Mouse (Mus musculus) liver, embryonic 11.5 days (tissue): ENCODE results near the gene Fkbp1a. TPM values are rescaled to one million over a fixed set of nuclear protein-coding genes. Genes with fewer than 3 reads are reported as not detected.

ENCODE experiments used
- ATAC-seq: fragments of 200-750 bp; cut with Nextera tagmentation; replicated peaks from 2 replicates; pipeline ENCODE4 v1.8.0; 2017; ENCODE audit warnings: moderate number of reproducible peaks, mild to moderate bottlenecking, moderate TSS enrichment, moderate library complexity; ENCODE audit not compliant: low FRiP score
- DNase-seq: peaks from one replicate; pipeline ENCODE4 v3.0.0-alpha.2; 2017; ENCODE audit warnings: low spot score
- H3K27ac ChIP-seq: fragments of 300-500 bp; sonication (generic); 2 replicates; pipeline ENCODE4 v1.5.1; 2014; ENCODE audit warnings: mild to moderate bottlenecking, low read depth, low read length, control low read depth
- H3K27me3 ChIP-seq: fragments of 300-500 bp; sonication (generic); replicated peaks from 2 replicates; pipeline ENCODE4 v1.6.1; 2014; ENCODE audit warnings: low read length, mixed read lengths; ENCODE audit not compliant: control insufficient read depth, insufficient read depth
- H3K36me3 ChIP-seq: fragments of 300-500 bp; sonication (generic); 2 replicates; pipeline ENCODE4 v1.6.1; 2014; ENCODE audit warnings: mild to moderate bottlenecking, low read length, moderate library complexity, mixed read lengths; ENCODE audit not compliant: control insufficient read depth, insufficient read depth
- H3K4me1 ChIP-seq: fragments of 300-500 bp; sonication (generic); replicated peaks from 2 replicates; pipeline ENCODE4 v1.6.1; 2014; ENCODE audit warnings: low read length, mixed read lengths; ENCODE audit not compliant: control insufficient read depth, insufficient read depth
- H3K4me2 ChIP-seq: fragments of 300-500 bp; sonication (generic); 2 replicates; pipeline ENCODE4 v1.6.1; 2014; ENCODE audit warnings: mild to moderate bottlenecking, control low read depth, moderate library complexity
- H3K4me3 ChIP-seq: fragments of 300-500 bp; sonication (generic); 2 replicates; pipeline ENCODE4 v1.5.1; 2014; ENCODE audit warnings: low read depth, low read length, control low read depth
- H3K9ac ChIP-seq: fragments of 300-500 bp; sonication (generic); 2 replicates; pipeline ENCODE4 v1.6.1; 2014; ENCODE audit warnings: low read depth, low read length, control low read depth
- H3K9me3 ChIP-seq: fragments of 300-500 bp; sonication (generic); 2 replicates; pipeline ENCODE4 v1.6.1; 2016; ENCODE audit warnings: low read length, inconsistent platforms, mixed read lengths; ENCODE audit not compliant: control insufficient read depth
- WGBS: fragments of 180-500 bp; shearing (Covaris S2); extraction: QIAGEN DNeasy Blood & Tissue Kit; methylation state at CpG from one replicate; pipeline ENCODE4 v1.1.7; 2014; 5-methylcytosine and 5-hydroxymethylcytosine counted together
- polyA plus RNA-seq: library from polyadenylated mRNA; unstranded; fragments of >200 nt; fragmentation: Nextera tagmentation; extraction: Ambion mirVana; gene quantifications from 2 replicates; pipeline ENCODE4 v1.2.1, GENCODE M21; 2014

Fkbp1a gene
- polyA plus RNA-seq, 1 experiment from 2014 or later: 455 TPM

DNA sequence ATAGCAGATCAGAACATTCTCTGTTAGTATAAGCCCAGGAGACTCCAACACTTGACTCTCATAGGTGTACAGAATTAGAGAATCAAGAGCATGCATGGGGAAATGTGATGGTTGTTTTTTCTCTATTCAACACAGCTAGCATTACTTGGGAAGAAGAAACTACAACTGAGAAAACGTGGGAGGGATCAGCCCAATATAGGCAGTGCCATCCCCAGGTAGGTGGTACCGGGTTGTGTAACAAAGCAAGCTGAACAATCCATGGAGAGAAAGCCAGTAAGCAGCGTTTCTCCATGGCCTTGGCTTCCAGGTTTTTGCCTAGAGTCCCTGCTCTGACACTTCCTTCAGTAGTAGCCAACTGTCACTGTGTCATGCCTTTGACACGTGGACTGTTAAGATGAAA, 3.6 kb upstream of the Fkbp1a start:
- ATAC-seq (no peak), DNase-seq (no peak)
- Histone ChIP-seq H3K4me1 (peaks cover 12% of the 10 kb centered on the region), H3K4me3 (no peak overlapping the region), H3K27ac (no peak overlapping the region), H3K36me3 (no peaks in the 10 kb centered on the region), H3K9ac (no peak overlapping the region), H3K9me3 (no peaks in the 10 kb centered on the region), H3K4me2 (no peak overlapping the region), H3K27me3 (no peaks in the 10 kb centered on the region)
- WGBS: 57% methylated on average over 4 of the region's 4 CpGs

GRCm38 (mm10) chr2:151543063-151543895, 996 bp downstream of the Fkbp1a start:
- Histone ChIP-seq H3K9me3 (no peaks in the 10 kb centered on the region), H3K36me3 (peaks cover 15% of the 10 kb centered on the region; the same call in 1 of the 2 replicates), H3K4me2 (peak overlapping the region; percentile 91), H3K4me3 (peak overlapping the region; percentile 94), H3K4me1 (peaks cover 25% of the 10 kb centered on the region), H3K27me3 (no peaks in the 10 kb centered on the region), H3K27ac (peak overlapping the region; percentile 91), H3K9ac (peak overlapping the region; percentile 95)
- ATAC-seq (0 out of 2 replicates have a peak, but pooled peaks have one; percentile 9), DNase-seq (no peak)
- WGBS: under 1% methylated on average over 21 of the region's 21 CpGs

DNA sequence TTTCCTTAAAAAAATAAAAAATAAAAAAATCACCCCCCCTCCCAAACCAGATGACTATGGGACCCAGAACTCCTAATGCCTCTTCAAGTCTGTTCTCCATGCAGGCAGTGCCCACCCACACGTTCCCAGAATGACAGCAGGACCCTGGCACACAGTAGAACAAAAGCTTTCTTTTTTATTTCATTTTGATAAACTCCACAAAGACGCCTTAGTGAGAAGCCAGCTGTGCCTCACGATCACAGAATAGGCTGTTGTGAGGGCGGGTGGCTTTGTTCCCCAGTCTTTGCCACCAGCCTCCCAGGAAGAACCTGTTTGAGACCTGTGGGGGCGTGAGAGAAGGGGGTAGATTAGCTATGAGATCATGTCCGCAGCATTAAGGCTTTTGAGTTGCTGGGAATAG, 2.4 kb downstream of the Fkbp1a start:
- no peak overlapping the region for H3K27ac ChIP-seq
- DNase-seq: no peak
- H3K4me2 ChIP-seq: peak overlapping the region; percentile 91
- H3K9ac ChIP-seq: no peak overlapping the region
- no peaks in the 10 kb centered on the region for H3K9me3 ChIP-seq
- H3K36me3 ChIP-seq: peaks cover 15% of the 10 kb centered on the region; the same call in 1 of the 2 replicates
- H3K27me3 ChIP-seq: no peaks in the 10 kb centered on the region
- no peak overlapping the region for H3K4me3 ChIP-seq
- no peak for ATAC-seq
- 66% methylated on average over 6 of the region's 6 CpGs for WGBS
- H3K4me1 ChIP-seq: peaks cover 25% of the 10 kb centered on the region

- H3K27me3 ChIP-seq: no peaks in the 10 kb centered on the region
- H3K36me3 ChIP-seq: peaks cover 25% of the 10 kb centered on the region; the same call in 1 of the 2 replicates
- WGBS: 93% methylated on average over 4 of the region's 4 CpGs
- DNase-seq (no peak), ATAC-seq (no peak)
- no peak overlapping the region for H3K9ac ChIP-seq
- no peaks in the 10 kb centered on the region for H3K9me3 ChIP-seq
- no peak overlapping the region for H3K4me2 ChIP-seq
- peaks cover 21% of the 10 kb centered on the region for H3K4me1 ChIP-seq
- H3K4me3 ChIP-seq: no peak overlapping the region
- H3K27ac ChIP-seq: no peak overlapping the region
Observed at GRCm38 (mm10) chr2:151546571-151546970, 4.3 kb downstream of the Fkbp1a start.

DNA sequence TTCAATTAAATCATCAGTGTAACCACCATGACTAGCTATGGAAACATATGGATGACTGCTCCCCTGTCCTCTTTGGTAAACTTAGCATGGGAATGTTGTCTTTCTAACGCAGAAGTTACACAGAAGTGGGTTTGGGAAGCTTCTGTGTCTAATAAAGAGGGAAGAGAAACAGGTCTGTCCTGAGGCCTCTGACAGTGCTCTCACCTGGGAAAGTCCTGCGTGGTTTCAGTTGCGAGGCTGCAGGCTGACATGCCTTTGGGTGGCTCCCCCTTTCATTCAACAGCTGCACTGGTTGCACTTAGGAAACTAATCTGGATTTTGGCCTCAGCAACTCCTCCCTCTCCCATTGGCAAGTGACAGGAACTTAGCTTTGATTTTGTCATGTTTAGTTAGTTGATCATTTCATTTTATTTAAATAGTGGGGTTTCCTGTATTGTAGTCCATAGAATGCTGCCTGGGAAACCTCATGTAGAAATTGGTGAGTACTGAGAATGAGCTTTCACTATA, 7.4 kb downstream of the Fkbp1a start:
- Histone ChIP-seq H3K27ac (no peak overlapping the region), H3K27me3 (no peaks in the 10 kb centered on the region), H3K36me3 (peaks cover 29% of the 10 kb centered on the region), H3K4me3 (no peak overlapping the region), H3K4me1 (peaks cover 4% of the 10 kb centered on the region), H3K4me2 (no peak overlapping the region), H3K9me3 (no peaks in the 10 kb centered on the region), H3K9ac (no peak overlapping the region)
- DNase-seq (no peak), ATAC-seq (no peak)
- 87% methylated on average over 3 of the region's 3 CpGs for WGBS

GRCm38 (mm10) chr2:151562930-151563921, 20.9 kb downstream of the Fkbp1a start:
- Histone ChIP-seq H3K27me3 (no peaks in the 10 kb centered on the region), H3K4me1 (no peaks in the 10 kb centered on the region; the same call in 1 of the 2 replicates), H3K9me3 (no peaks in the 10 kb centered on the region), H3K36me3 (peaks cover 22% of the 10 kb centered on the region), H3K4me3 (no peak overlapping the region), H3K9ac (no peak overlapping the region), H3K4me2 (no peak overlapping the region), H3K27ac (no peak overlapping the region)
- ATAC-seq: peak; percentile 25; the same call in 1 of the 2 replicates
- no peak for DNase-seq
- 78% methylated on average over 7 of the region's 7 CpGs for WGBS

DNA sequence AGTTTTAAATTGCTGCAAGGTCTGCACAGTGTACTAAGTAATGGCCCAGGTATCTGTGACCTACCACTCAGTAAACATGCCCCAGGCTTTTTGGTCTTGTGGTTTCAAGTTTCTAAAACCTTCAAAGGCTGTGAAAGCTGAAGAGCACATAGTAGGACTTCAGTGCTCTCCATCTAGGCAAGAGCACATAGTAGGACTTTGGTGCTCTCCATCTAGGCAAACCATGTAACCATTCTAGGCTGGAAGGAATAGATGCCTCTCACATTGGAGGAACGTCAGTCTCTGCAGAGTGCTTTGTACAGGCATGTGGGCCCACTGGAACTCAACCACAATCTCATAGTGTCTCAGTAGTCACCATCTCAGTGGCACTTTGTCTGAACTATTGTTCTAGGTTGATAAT, 21.7 kb downstream of the Fkbp1a start:
- Histone ChIP-seq H3K4me1 (no peaks in the 10 kb centered on the region; the same call in 1 of the 2 replicates), H3K36me3 (peaks cover 22% of the 10 kb centered on the region), H3K27me3 (no peaks in the 10 kb centered on the region), H3K9me3 (no peaks in the 10 kb centered on the region), H3K4me3 (no peak overlapping the region), H3K9ac (no peak overlapping the region), H3K4me2 (no peak overlapping the region), H3K27ac (no peak overlapping the region)
- DNase-seq (no peak), ATAC-seq (no peak)
- 74% methylated on average over 1 of the region's 1 CpGs for WGBS

GRCm38 (mm10) chr2:151564986-151565385, 22.7 kb downstream of the Fkbp1a start:
- Histone ChIP-seq H3K4me1 (no peaks in the 10 kb centered on the region; the same call in 1 of the 2 replicates), H3K9me3 (no peaks in the 10 kb centered on the region), H3K27me3 (no peaks in the 10 kb centered on the region), H3K27ac (no peak overlapping the region), H3K4me2 (no peak overlapping the region), H3K4me3 (no peak overlapping the region), H3K36me3 (peaks cover 15% of the 10 kb centered on the region), H3K9ac (no peak overlapping the region)
- whole genome bisulfite sequencing: 63% methylated on average over 3 of the region's 3 CpGs
- DNase-seq: no peak
- ATAC-seq: no peak
